Mouse (Mus musculus) limb, embryonic 14.5 days (tissue): ENCODE data around the gene Irak1bp1. TPM values are rescaled to one million over a fixed set of nuclear protein-coding genes. Genes with fewer than 3 reads are reported as not detected.

Experiments used
- ATAC-seq: fragments of 200-750 bp; cut with Nextera tagmentation; 2 replicates; pipeline ENCODE4 v1.8.0; 2017; ENCODE audit warnings: low read depth, moderate number of reproducible peaks, moderate TSS enrichment; ENCODE audit not compliant: low FRiP score
- DNase-seq: peaks from one replicate; pipeline ENCODE4 v3.0.0-alpha.2; 2015; ENCODE audit warnings: low spot score
- H3K27ac ChIP-seq: fragments of 300-500 bp; sonication (generic); replicated peaks from 2 replicates; pipeline ENCODE4 v1.5.1; 2014; ENCODE audit warnings: low read depth, mild to moderate bottlenecking, low read length, moderate library complexity, mixed read lengths
- H3K27me3 ChIP-seq: fragments of 300-500 bp; sonication (generic); 2 replicates; pipeline ENCODE4 v1.6.1; 2014; ENCODE audit warnings: low read length, mixed read lengths; ENCODE audit not compliant: control insufficient read depth, insufficient read depth
- H3K36me3 ChIP-seq: fragments of 300-500 bp; sonication (generic); 2 replicates; pipeline ENCODE4 v1.6.1; 2014; ENCODE audit warnings: mild to moderate bottlenecking, low read length, moderate library complexity, mixed read lengths; ENCODE audit not compliant: control insufficient read depth, insufficient read depth
- H3K4me1 ChIP-seq: fragments of 300-500 bp; sonication (generic); 2 replicates; pipeline ENCODE4 v1.6.1; 2014; ENCODE audit warnings: antibody characterized with exemption, low read length, mixed read lengths; ENCODE audit not compliant: control insufficient read depth, insufficient read depth
- H3K4me2 ChIP-seq: fragments of 300-500 bp; sonication (generic); replicated peaks from 2 replicates; pipeline ENCODE4 v1.6.1; 2014; ENCODE audit warnings: low read depth, mild to moderate bottlenecking, low read length, moderate library complexity; ENCODE audit not compliant: severe bottlenecking
- H3K4me3 ChIP-seq: fragments of 300-500 bp; sonication (generic); replicated peaks from 2 replicates; pipeline ENCODE4 v1.5.1; 2014; ENCODE audit warnings: low read length
- H3K9ac ChIP-seq: fragments of 300-500 bp; sonication (generic); 2 replicates; pipeline ENCODE4 v1.6.1; 2014; ENCODE audit warnings: mild to moderate bottlenecking, low read depth, low read length, moderate library complexity; ENCODE audit not compliant: severe bottlenecking
- H3K9me3 ChIP-seq: fragments of 300-500 bp; sonication (generic); 2 replicates; pipeline ENCODE4 v1.6.1; 2016; ENCODE audit warnings: low read length; ENCODE audit not compliant: control insufficient read depth
- POLR2A ChIP-seq: fragments of 200-500 bp; IDR thresholded peaks from 2 replicates; pipeline ENCODE4 v1.8.0; 2012; ENCODE audit warnings: inconsistent platforms, mild to moderate bottlenecking, moderate library complexity, borderline replicate concordance; ENCODE audit not compliant: insufficient read depth, insufficient read length; ENCODE audit errors: extremely low read depth
- WGBS: fragments of 180-500 bp; shearing (Covaris S2); extraction: QIAGEN DNeasy Blood & Tissue Kit; methylation state at CpG from one replicate; pipeline ENCODE4 v1.1.7; 2014; 5-methylcytosine and 5-hydroxymethylcytosine counted together
- polyA plus RNA-seq, 2 experiments: library from polyadenylated mRNA; depleted of rRNA in 1 of 2; stranded (reverse) in 1 of 2; unstranded in 1 of 2; fragments of >200 nt; fragmentation: Nextera tagmentation in 1 of 2; extraction: Ambion mirVana in 1 of 2; gene quantifications; 2 replicates each; pipeline versions ENCODE4 v1.2.1 to v1.2.3; 2012 to 2014

Irak1bp1 gene
- polyA plus RNA-seq, 2 experiments: 15.4 to 24.3 TPM

DNA sequence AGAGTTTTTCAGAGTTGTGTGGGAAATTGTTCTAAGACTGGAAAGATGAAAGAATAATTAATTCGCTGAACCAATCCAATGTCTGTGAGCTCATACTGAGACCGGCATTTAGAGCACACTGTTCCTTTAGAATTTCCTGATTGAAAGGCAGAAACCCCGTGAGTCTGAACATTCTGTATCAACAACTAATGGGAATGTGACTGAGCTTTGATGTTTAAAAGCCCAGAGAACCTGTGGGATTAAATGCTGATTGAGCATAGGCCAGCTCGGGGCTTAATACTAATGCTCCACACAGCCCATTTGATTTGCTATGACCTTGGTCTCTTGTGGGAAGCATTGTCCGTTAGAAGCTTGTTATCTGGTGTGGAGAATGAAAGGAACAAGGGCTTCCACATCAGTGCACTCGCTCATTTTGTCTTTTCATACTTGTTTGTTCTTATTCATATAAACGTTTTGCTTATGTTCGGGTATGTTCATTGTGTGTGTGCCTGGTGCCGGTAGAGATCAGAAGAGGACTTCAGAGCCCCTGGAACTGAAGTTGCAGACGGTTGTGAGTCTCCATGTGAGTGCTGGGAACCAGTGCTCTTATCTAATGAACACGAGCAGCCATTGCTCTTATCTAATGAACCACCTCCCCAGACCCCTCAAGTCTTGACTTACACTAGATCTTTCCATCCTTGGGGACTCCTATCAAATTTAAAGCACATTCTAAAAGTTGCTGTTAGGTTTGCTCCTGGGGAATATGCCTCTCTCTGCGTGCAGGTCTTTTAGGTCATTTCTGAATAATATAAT lies 17.0 kb upstream of the Irak1bp1 start:
- no peak overlapping the region for H3K27ac ChIP-seq
- no peak overlapping the region for H3K9ac ChIP-seq
- ATAC-seq (no peak), DNase-seq (no peak)
- TF ChIP-seq POLR2A: no peak
- H3K4me1 ChIP-seq: no peaks in the 10 kb centered on the region
- H3K9me3 ChIP-seq: no peaks in the 10 kb centered on the region
- H3K36me3 ChIP-seq: no peaks in the 10 kb centered on the region
- no peak overlapping the region for H3K4me3 ChIP-seq
- no peak overlapping the region for H3K4me2 ChIP-seq
- H3K27me3 ChIP-seq: no peaks in the 10 kb centered on the region
- WGBS: 79% methylated on average over 12 of the region's 12 CpGs

DNA sequence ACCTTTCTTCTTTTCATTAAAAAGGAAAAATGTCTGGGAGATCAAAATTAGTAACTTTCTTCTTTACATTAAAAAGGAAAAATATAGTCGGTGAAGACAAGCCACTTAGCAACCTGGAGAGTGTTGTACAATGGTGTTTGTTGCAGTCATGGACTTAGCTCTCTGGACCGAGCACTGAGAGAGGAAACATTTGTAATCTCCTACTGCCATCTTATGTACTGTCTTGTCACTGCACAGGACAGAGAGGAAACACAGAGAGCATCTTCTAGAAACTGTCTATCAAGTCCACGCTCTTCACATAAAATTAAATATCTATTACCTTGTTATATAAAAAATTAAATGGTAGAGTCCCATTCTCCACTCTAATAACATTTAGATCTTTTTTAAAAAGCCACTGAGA lies 14.8 kb upstream of the Irak1bp1 start:
- 65% methylated on average over 3 of the region's 3 CpGs for WGBS

DNA sequence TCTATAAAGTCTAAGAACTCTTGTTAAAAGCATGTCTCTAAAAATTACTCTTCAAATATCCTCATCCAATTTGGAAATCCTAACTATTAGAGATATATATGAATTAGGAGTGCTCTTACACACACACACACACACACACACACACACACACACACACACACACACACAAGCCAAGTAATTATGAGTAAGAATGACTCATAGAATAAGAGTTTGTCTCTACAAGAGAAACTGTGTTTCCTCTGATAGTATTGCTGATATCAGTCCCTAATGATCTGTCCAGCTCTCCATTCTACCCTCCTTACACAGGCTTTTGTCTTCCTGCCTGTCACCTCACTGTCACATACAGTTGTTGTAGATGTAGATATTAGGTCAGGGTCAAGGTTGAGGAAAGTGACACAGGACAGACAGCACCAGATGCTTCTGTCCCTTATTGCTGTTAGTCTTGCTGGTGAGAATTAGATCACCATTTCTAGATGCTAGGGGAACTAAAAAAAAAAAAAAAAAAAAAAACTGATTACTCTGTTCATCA lies 14.0 kb upstream of the Irak1bp1 start:
- no peak for ATAC-seq
- DNase-seq: no peak
- Histone ChIP-seq H3K36me3 (no peaks in the 10 kb centered on the region), H3K4me1 (no peaks in the 10 kb centered on the region), H3K4me3 (no peak overlapping the region), H3K4me2 (no peak overlapping the region), H3K9ac (no peak overlapping the region), H3K27me3 (no peaks in the 10 kb centered on the region), H3K27ac (no peak overlapping the region), H3K9me3 (no peaks in the 10 kb centered on the region)
- no peak for TF ChIP-seq POLR2A

More for the DNA sequence above, 14.8 kb upstream of the Irak1bp1 start:
- Histone ChIP-seq H3K9ac (no peak overlapping the region), H3K9me3 (no peaks in the 10 kb centered on the region), H3K4me2 (no peak overlapping the region), H3K36me3 (no peaks in the 10 kb centered on the region), H3K4me1 (no peaks in the 10 kb centered on the region), H3K27ac (no peak overlapping the region), H3K4me3 (no peak overlapping the region), H3K27me3 (no peaks in the 10 kb centered on the region)
- TF ChIP-seq POLR2A: no peak
- ATAC-seq (no peak), DNase-seq (no peak)

DNA sequence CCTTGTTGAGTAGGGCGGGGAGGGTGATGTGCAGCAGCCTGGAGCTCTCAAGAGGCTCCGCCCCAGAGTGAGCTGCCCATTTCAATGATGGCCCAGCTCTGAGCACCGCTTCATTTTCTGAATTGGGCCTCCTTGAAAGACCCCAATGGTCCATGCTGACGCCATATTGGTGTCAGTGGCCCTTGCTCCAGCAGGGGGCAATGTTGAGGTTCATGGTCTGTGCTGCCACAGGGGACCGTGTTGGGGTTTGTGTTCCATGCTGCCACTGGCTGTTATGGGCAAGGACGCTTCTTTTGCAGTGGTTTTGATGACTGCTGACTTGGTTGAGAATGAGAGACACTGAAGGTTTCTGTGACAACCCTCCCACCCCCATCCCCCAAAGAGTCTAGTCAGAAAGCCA lies 2.9 kb upstream of the Irak1bp1 start:
- TF ChIP-seq POLR2A: no peak
- Histone ChIP-seq H3K4me2 (no peak overlapping the region), H3K9me3 (no peaks in the 10 kb centered on the region), H3K36me3 (no peaks in the 10 kb centered on the region), H3K4me1 (peaks cover 5% of the 10 kb centered on the region), H3K4me3 (no peak overlapping the region), H3K27ac (no peak overlapping the region), H3K9ac (no peak overlapping the region), H3K27me3 (no peaks in the 10 kb centered on the region)
- ATAC-seq (no peak), DNase-seq (no peak)
- 94% methylated on average over 6 of the region's 6 CpGs for WGBS

DNA sequence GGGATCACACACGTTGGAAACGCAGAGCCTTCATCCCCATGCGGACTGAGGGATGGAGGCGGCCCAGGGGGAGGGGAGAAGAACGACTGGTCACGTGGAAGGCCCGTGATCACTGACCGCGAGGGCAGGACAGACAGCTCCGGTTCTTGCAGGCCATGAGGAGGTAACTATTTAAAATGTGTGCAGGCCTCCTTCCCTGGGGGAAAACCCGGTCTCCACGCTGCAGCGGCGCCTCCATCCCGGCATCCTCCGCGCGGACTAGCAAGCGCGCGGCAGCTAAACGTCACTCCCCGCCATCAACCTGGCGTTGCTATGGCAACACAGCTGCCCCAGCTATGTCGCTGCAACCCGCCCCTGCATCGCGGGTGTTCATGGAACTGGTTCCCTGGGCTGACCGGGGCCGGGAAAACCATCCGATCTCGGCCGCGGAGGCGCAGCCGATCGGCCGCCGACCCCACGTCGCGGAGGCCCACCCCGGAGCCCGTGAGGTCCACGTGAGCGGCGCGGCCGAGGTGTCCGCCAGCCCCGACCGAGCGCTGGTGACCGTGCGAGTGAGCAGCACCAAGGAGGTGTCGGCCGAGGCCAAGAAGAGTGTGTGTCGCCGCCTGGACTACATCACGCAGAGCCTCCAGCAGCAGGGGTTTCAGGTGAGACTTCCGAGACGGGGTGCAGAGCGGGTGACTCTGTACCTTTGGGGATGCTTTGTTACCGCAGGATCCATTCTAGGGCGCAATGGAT lies 522 bp downstream of the Irak1bp1 start:
- TF ChIP-seq POLR2A: 0 out of 2 replicates have a peak, but pooled peaks have one; percentile 56
- peak; percentile 95 for DNase-seq
- H3K27ac ChIP-seq: peak overlapping the region; percentile 90
- H3K4me1 ChIP-seq: peaks cover 5% of the 10 kb centered on the region
- H3K36me3 ChIP-seq: no peaks in the 10 kb centered on the region
- ATAC-seq: peak; percentile 96
- H3K4me2 ChIP-seq: peak overlapping the region; percentile 56
- no peaks in the 10 kb centered on the region for H3K27me3 ChIP-seq
- peak overlapping the region; percentile 88 for H3K9ac ChIP-seq
- 3% methylated on average over 58 of the region's 65 CpGs for WGBS
- H3K9me3 ChIP-seq: no peaks in the 10 kb centered on the region
- peak overlapping the region; percentile 82 for H3K4me3 ChIP-seq
